Mouse (Mus musculus): ENCODE results near the gene Ankrd54. TPM values are rescaled to one million over a fixed set of nuclear protein-coding genes. Genes with fewer than 3 reads are reported as not detected.

The Ankrd54 gene
- total RNA-seq, 1 experiment: 25.4 TPM

GRCm38 (mm10) chr15:79063160-79063740, 557 bp upstream of the Ankrd54 start:
- in situ Hi-C loops (cut with MboI; ENCODE audit: low sequenced_read_pairs in 2 of 2, unreplicated experiment in 2 of 2): no loop called here
- peaks cover 4 to 17% of the 10 kb centered on the region in 2 experiments; a peak in 3 of 4 replicates for H3K4me1 ChIP-seq (ENCODE audit: control insufficient read depth in 2 of 2, insufficient read depth in 2 of 2, low read length in 2 of 2, poor library complexity in 1 of 2)

DNA sequence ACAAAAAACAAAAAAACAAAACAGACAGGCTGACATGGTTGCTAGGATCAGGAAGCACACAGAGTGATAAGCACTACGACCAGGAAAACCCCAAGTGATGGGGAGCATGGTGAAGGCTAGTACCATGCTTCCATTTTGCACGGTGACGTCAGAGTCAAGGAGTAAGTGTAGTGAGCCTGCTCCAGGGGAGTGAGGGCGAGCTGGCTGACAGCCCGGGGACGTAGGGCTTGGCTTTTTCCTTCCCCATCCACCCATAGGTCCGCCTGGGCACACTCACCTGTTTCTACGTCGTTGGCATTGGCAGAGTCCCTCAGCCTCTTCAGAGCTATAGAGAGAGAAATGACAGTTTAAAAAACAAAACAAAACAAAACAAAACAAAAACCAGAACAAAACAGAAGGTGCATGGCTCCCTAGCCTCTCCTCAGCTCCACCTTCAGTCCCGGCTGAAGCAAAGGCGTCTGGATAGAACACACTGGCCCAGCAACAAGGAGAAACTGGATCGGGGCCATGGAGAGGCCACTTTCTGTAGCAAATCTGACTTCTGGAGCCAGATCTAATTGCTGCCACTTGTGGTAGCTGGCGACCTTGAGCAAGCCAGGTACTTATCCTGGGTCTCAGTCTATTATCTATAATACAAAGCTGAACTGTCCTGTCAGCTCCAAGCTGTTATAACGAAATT, 1.7 kb downstream of the Ankrd54 start:
- Histone ChIP-seq H3K27ac (ENCODE audit: insufficient read depth, low read depth, low read length, poor library complexity, severe bottlenecking) (no peak overlapping the region), H3K36me3 (ENCODE audit: control insufficient read depth, insufficient read depth, low read length, poor library complexity, severe bottlenecking) (peaks cover 8% of the 10 kb centered on the region; the same call in 1 of the 2 replicates), H3K9me3 (ENCODE audit: control insufficient read depth, insufficient read depth, low read depth, low read length) (no peaks in the 10 kb centered on the region), H3K9ac (ENCODE audit: insufficient read depth, low read depth, low read length, poor library complexity, severe bottlenecking) (no peak overlapping the region), H3K4me3 (ENCODE audit: insufficient read depth in 1 of 2, low read depth in 1 of 2, low read length in 2 of 2, poor library complexity in 1 of 2, severe bottlenecking in 1 of 2) (no peak overlapping the region), H3K4me1 (ENCODE audit: control insufficient read depth in 2 of 2, insufficient read depth in 2 of 2, low read length in 2 of 2, poor library complexity in 1 of 2) (peaks cover 4 to 13% of the 10 kb centered on the region in 2 experiments; a peak in 3 of 4 replicates)
- no peak for DNase-seq (ENCODE audit: low read depth, low spot score)
- no peak for TF ChIP-seq HCFC1 (IDR thresholded peaks at IDR 0.05; ENCODE audit: borderline replicate concordance, insufficient read depth, low read length)
- no peak for TF ChIP-seq ZNF384 (IDR thresholded peaks at IDR 0.05; ENCODE audit: low read depth, low read length)
- no peak for TF ChIP-seq ZC3H11A (IDR thresholded peaks at IDR 0.05; ENCODE audit: borderline replicate concordance, low read depth, low read length)
- no peak for TF ChIP-seq MAFK (IDR thresholded peaks at IDR 0.05; ENCODE audit: insufficient read depth, low read depth, low read length)
- TF ChIP-seq CHD2 (IDR thresholded peaks at IDR 0.05; ENCODE audit: low read depth, low read length): no peak
- in situ Hi-C loops (cut with MboI; ENCODE audit: low sequenced_read_pairs in 2 of 2, unreplicated experiment in 2 of 2): no loop called here

More at GRCm38 (mm10) chr15:79063160-79063740, 557 bp upstream of the Ankrd54 start:
- peak overlapping the region; percentile 61; the same call in 1 of the 2 replicates for H3K9ac ChIP-seq (ENCODE audit: insufficient read depth, low read depth, low read length, poor library complexity, severe bottlenecking)
- peak overlapping the region; percentile 17 to 66; a peak in 3 of 4 replicates for H3K4me3 ChIP-seq (ENCODE audit: insufficient read depth in 1 of 2, low read depth in 1 of 2, low read length in 2 of 2, poor library complexity in 1 of 2, severe bottlenecking in 1 of 2)
- TF ChIP-seq ZC3H11A (IDR thresholded peaks at IDR 0.05; ENCODE audit: borderline replicate concordance, low read depth, low read length) (no peak), ZNF384 (IDR thresholded peaks at IDR 0.05; ENCODE audit: low read depth, low read length) (peak; percentile 98)
- H3K27ac ChIP-seq (ENCODE audit: insufficient read depth, low read depth, low read length, poor library complexity, severe bottlenecking): no peak overlapping the region
- H3K36me3 ChIP-seq (ENCODE audit: control insufficient read depth, insufficient read depth, low read length, poor library complexity, severe bottlenecking): peaks cover 3% of the 10 kb centered on the region; the same call in 1 of the 2 replicates
- no peaks in the 10 kb centered on the region for H3K9me3 ChIP-seq (ENCODE audit: control insufficient read depth, insufficient read depth, low read depth, low read length)
- DNase-seq (ENCODE audit: low read depth, low spot score): no peak

DNA sequence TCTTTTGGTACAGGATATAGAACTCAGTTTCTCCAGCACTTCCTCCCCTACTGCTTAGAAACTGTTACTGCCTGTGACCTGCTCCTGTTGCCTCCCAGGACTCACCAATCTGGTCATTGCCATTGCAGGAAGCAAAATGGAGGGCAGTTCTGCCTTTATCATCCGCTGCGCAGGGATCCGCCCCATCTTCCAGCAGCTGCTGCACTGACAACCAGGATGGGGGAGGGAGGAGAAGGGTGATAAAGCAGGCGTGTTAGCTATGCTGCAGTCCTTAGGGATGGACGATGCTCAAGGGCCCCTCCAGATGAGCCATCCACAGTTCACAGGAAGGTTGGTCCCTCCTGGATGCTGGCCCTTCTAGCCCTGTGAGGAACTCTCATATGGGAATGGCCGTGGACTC, 4.8 kb downstream of the Ankrd54 start:
- Histone ChIP-seq H3K9ac (ENCODE audit: insufficient read depth, low read depth, low read length, poor library complexity, severe bottlenecking) (no peak overlapping the region), H3K4me1 (ENCODE audit: control insufficient read depth in 2 of 2, insufficient read depth in 2 of 2, low read length in 2 of 2, poor library complexity in 1 of 2) (no peaks in the 10 kb centered on the region), H3K36me3 (ENCODE audit: control insufficient read depth, insufficient read depth, low read length, poor library complexity, severe bottlenecking) (peaks cover 29% of the 10 kb centered on the region; the same call in 1 of the 2 replicates), H3K4me3 (ENCODE audit: insufficient read depth in 1 of 2, low read depth in 1 of 2, low read length in 2 of 2, poor library complexity in 1 of 2, severe bottlenecking in 1 of 2) (no peak overlapping the region), H3K9me3 (ENCODE audit: control insufficient read depth, insufficient read depth, low read depth, low read length) (no peaks in the 10 kb centered on the region), H3K27ac (ENCODE audit: insufficient read depth, low read depth, low read length, poor library complexity, severe bottlenecking) (no peak overlapping the region)
- no peak for DNase-seq (ENCODE audit: low read depth, low spot score)
- TF ChIP-seq ZNF384 (IDR thresholded peaks at IDR 0.05; ENCODE audit: low read depth, low read length): no peak
- TF ChIP-seq ZC3H11A (IDR thresholded peaks at IDR 0.05; ENCODE audit: borderline replicate concordance, low read depth, low read length): no peak
- TF ChIP-seq MAFK (IDR thresholded peaks at IDR 0.05; ENCODE audit: insufficient read depth, low read depth, low read length): no peak
- in situ Hi-C loops (cut with MboI; ENCODE audit: low sequenced_read_pairs in 2 of 2, unreplicated experiment in 2 of 2): no loop called here

DNA sequence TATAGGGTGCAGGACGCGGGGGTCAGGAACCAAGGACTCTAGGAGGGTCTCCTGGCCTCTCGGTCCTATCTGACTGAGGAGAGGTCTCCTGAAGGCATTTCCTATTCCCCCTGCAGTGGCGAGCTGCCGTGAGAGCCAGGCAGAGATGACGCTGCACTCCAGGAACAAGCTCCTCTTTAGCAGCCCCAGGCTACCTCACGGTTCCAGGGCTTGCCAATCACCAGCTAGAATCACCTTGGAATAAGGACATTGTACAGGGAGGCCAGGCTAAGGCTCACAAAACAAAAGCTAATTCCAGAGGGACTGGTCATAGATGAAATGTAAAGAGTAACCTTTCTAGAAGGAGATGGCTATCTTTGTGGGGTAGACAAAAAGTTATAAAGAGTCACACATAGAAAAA, 6.1 kb downstream of the Ankrd54 start:
- DNase-seq (ENCODE audit: low read depth, low spot score): no peak
- in situ Hi-C loops (cut with MboI; ENCODE audit: low sequenced_read_pairs in 2 of 2, unreplicated experiment in 2 of 2): no loop called here
- H3K27ac ChIP-seq (ENCODE audit: insufficient read depth, low read depth, low read length, poor library complexity, severe bottlenecking): no peak overlapping the region
- H3K9ac ChIP-seq (ENCODE audit: insufficient read depth, low read depth, low read length, poor library complexity, severe bottlenecking): no peak overlapping the region
- no peak overlapping the region for H3K4me3 ChIP-seq (ENCODE audit: insufficient read depth in 1 of 2, low read depth in 1 of 2, low read length in 2 of 2, poor library complexity in 1 of 2, severe bottlenecking in 1 of 2)
- H3K9me3 ChIP-seq (ENCODE audit: control insufficient read depth, insufficient read depth, low read depth, low read length): no peaks in the 10 kb centered on the region
- peaks cover 5 to 6% of the 10 kb centered on the region in 2 experiments; a peak in 2 of 4 replicates for H3K4me1 ChIP-seq (ENCODE audit: control insufficient read depth in 2 of 2, insufficient read depth in 2 of 2, low read length in 2 of 2, poor library complexity in 1 of 2)
- TF ChIP-seq MAFK (IDR thresholded peaks at IDR 0.05; ENCODE audit: insufficient read depth, low read depth, low read length) (no peak), CHD2 (IDR thresholded peaks at IDR 0.05; ENCODE audit: low read depth, low read length) (no peak), ZNF384 (IDR thresholded peaks at IDR 0.05; ENCODE audit: low read depth, low read length) (no peak), ZC3H11A (IDR thresholded peaks at IDR 0.05; ENCODE audit: borderline replicate concordance, low read depth, low read length) (no peak), HCFC1 (IDR thresholded peaks at IDR 0.05; ENCODE audit: borderline replicate concordance, insufficient read depth, low read length) (no peak)
- H3K36me3 ChIP-seq (ENCODE audit: control insufficient read depth, insufficient read depth, low read length, poor library complexity, severe bottlenecking): peaks cover 29% of the 10 kb centered on the region; the same call in 1 of the 2 replicates
